Mouse (Mus musculus): ENCODE results near the gene Slc39a2. TPM values are rescaled to one million over a fixed set of nuclear protein-coding genes. Genes with fewer than 3 reads are reported as not detected.
A peak's percentile ranks its signal among the peaks of the same experiment; 100 is the strongest.
"Not testable (repeated sequence)": the region's sequence is repeated elsewhere in the genome, so short reads cannot be mapped to it uniquely, and the experiment has no call there.

Slc39a2 gene
- total RNA-seq, 2 experiments from 2014 or later, result 0.31 to 0.37 TPM

- DNase-seq, result no peak
- intact Hi-C loops (cut with DNase I; ENCODE audit: low total_unique reads), result no loop called here
These were observed 30.8 kb downstream of the Slc39a2 start for GRCm38 (mm10) chr14:51923492-51923891.

- DNase-seq; intact Hi-C loops (cut with DNase I; ENCODE audit: low total_unique reads): not testable (repeated sequence)
These were observed 34.2 kb downstream of the Slc39a2 start for GRCm38 (mm10) chr14:51926930-51927329.

- intact Hi-C loops (cut with DNase I; ENCODE audit: low total_unique reads), result no loop called here
- peak; percentile 79 for DNase-seq
These were observed 36.7 kb downstream of the Slc39a2 start for GRCm38 (mm10) chr14:51929309-51929943.

GRCm38 (mm10) chr14:51929968-51930367 is 37.3 kb downstream of the Slc39a2 start:
- DNase-seq, result no peak
- intact Hi-C loops (cut with DNase I; ENCODE audit: low total_unique reads), result loop anchor here (5.0 to 10.0 kb wide), 2 partner anchors 33 to 55 kb away; partner anchors contain the start of gene Arhgef40

- intact Hi-C loops (cut with DNase I; ENCODE audit: low total_unique reads), result loop anchor here (5.0 to 10.0 kb wide), 2 partner anchors 34 to 54 kb away; partner anchors contain the start of gene Arhgef40
- DNase-seq, result peak; percentile 62
These were observed 38.1 kb downstream of the Slc39a2 start for GRCm38 (mm10) chr14:51930824-51931223.

GRCm38 (mm10) chr14:51932092-51933020 is 39.7 kb downstream of the Slc39a2 start:
- intact Hi-C loops (cut with DNase I; ENCODE audit: low total_unique reads), result loop anchor here (5.0 to 10.0 kb wide), 2 partner anchors 35 to 52 kb away; partner anchors contain the start of gene Arhgef40

GRCm38 (mm10) chr14:51939005-51939404 is 46.3 kb downstream of the Slc39a2 start:
- intact Hi-C loops (cut with DNase I; ENCODE audit: low total_unique reads), result loop anchor here (10.0 kb wide), 1 partner anchor 46 kb away; the partner anchor contains the start of gene Arhgef40
- no peak for DNase-seq

More at GRCm38 (mm10) chr14:51932092-51933020, 39.7 kb downstream of the Slc39a2 start:
- DNase-seq, result no peak

- peak; percentile 66 for DNase-seq
- intact Hi-C loops (cut with DNase I; ENCODE audit: low total_unique reads), result loop anchor here (10.0 kb wide), 1 partner anchor 64 kb away; no protein-coding TSS in a partner anchor
These were observed 48.4 kb downstream of the Slc39a2 start for GRCm38 (mm10) chr14:51940944-51941560.

- intact Hi-C loops (cut with DNase I; ENCODE audit: low total_unique reads), result loop anchor here (10.0 kb wide), 1 partner anchor 63 kb away; no protein-coding TSS in a partner anchor
- DNase-seq, result no peak
These were observed 48.9 kb downstream of the Slc39a2 start for GRCm38 (mm10) chr14:51941577-51941976.

GRCm38 (mm10) chr14:51942236-51942635 is 49.5 kb downstream of the Slc39a2 start:
- intact Hi-C loops (cut with DNase I; ENCODE audit: low total_unique reads), result loop anchor here (10.0 kb wide), 1 partner anchor 63 kb away; no protein-coding TSS in a partner anchor
- DNase-seq, result no peak

- DNase-seq, result no peak
- intact Hi-C loops (cut with DNase I; ENCODE audit: low total_unique reads), result loop anchor here (10.0 kb wide), 1 partner anchor 61 kb away; no protein-coding TSS in a partner anchor
These were observed 50.6 kb downstream of the Slc39a2 start for GRCm38 (mm10) chr14:51943336-51943735.

Other genes starting within 250 kb of the Slc39a2 start
- not detected for gene Gm17079, start 197.4 kb upstream of the Slc39a2 start, total RNA-seq (2021)
- not detected for gene Gm5800, start 175.7 kb upstream of the Slc39a2 start, total RNA-seq (2021)
- not detected for gene Ang4, start 119.3 kb upstream of the Slc39a2 start, total RNA-seq (2021)
- not detected for gene AY358078, start 92.8 kb upstream of the Slc39a2 start, total RNA-seq (2021)
- not detected for gene Ear6, start 39.2 kb upstream of the Slc39a2 start, total RNA-seq (2021)
- gene Mettl17, start 8.0 kb upstream of the Slc39a2 start, total RNA-seq (2021), result 10 to 100 TPM in 1 of 2 experiments, 1 to 10 TPM in 1; 8.3 to 13.1 TPM
- 1,000 to 10,000 TPM in 1 of 2 experiments, 100 to 1,000 TPM in 1; 964 to 1,110 TPM for gene Ndrg2, start 21.3 kb downstream of the Slc39a2 start, total RNA-seq (2021)
- under 1 TPM in 1 of 2 experiments, not detected in 1; 0.35 TPM for gene Tppp2, start 25.5 kb downstream of the Slc39a2 start, total RNA-seq (2021)
- not detected for gene Rnase13, start 29.9 kb downstream of the Slc39a2 start, total RNA-seq (2021)
- gene Arhgef40, start 91.8 kb downstream of the Slc39a2 start, total RNA-seq (2021), result 10 to 100 TPM; 24.2 to 32.0 TPM
- gene Tmem253, start 122.8 kb downstream of the Slc39a2 start, total RNA-seq (2021), result under 1 TPM; 0.55 to 0.62 TPM
- 10 to 100 TPM; 13.3 to 13.4 TPM for gene Zfp219, start 127.8 kb downstream of the Slc39a2 start, total RNA-seq (2021)
- gene Olfr221, start 149.6 kb downstream of the Slc39a2 start, total RNA-seq (2021), result not detected
- gene Hnrnpc, start 211.1 kb downstream of the Slc39a2 start, total RNA-seq (2021), result 10 to 100 TPM; 76.7 to 88.8 TPM
- gene Rpgrip1, start 217.8 kb downstream of the Slc39a2 start, total RNA-seq (2021), result under 1 TPM in 1 of 2 experiments, not detected in 1; 0.25 TPM